8 mouse cellular contexts compared by ENCODE assay signal in genomic region chr7:45181540-45181939, GRCm38 (mm10). TPM values are rescaled to one million over a fixed set of nuclear protein-coding genes. Genes with fewer than 3 reads are reported as not detected.
A peak's percentile ranks its signal among the peaks of the same experiment; 100 is the strongest.
DNase-seq lines count a peak whose midpoint lies in the region; ATAC-seq and TF ChIP-seq lines count a peak whose summit lies in the region.

No protein-coding gene starts in this region.

- H3K27me3 ChIP-seq in hindbrain, embryonic 12.5 days = peaks cover 98% of the 10 kb centered on the region
- peaks cover 84% of the 10 kb centered on the region for H3K27me3 ChIP-seq in midbrain, embryonic 11.5 days (ENCODE audit: control insufficient read depth, insufficient read depth, low read length)

- no peaks in the 10 kb centered on the region for H3K9me3 ChIP-seq in ES-E14 (ENCODE audit: control insufficient read depth, insufficient read depth, low read depth, low read length)
- H3K9me3 ChIP-seq in hindbrain, embryonic 12.5 days (replicated peaks) = no peaks in the 10 kb centered on the region
- H3K9me3 ChIP-seq in midbrain, embryonic 11.5 days (ENCODE audit: control insufficient read depth, low read length) = no peaks in the 10 kb centered on the region

- peak overlapping the region; percentile 51 for H3K4me2 ChIP-seq in hindbrain, embryonic 12.5 days (replicated peaks)
- H3K4me2 ChIP-seq in midbrain, embryonic 11.5 days = 0 out of 2 replicates have a peak overlapping the region, but pooled peaks have one; percentile 23

- H3K9ac ChIP-seq in ES-E14 (ENCODE audit: insufficient read depth, low read depth, low read length, poor library complexity, severe bottlenecking) = peak overlapping the region; percentile 54; the same call in 1 of the 2 replicates
- peak overlapping the region; percentile 35; the same call in 1 of the 2 replicates for H3K9ac ChIP-seq in hindbrain, embryonic 12.5 days
- no peak overlapping the region for H3K9ac ChIP-seq in midbrain, embryonic 11.5 days (ENCODE audit: low read length)

- in situ Hi-C loops in ES-E14 (cut with MboI; ENCODE audit: low sequenced_read_pairs in 2 of 2, unreplicated experiment in 2 of 2) = no loop called here

- WGBS in hindbrain, embryonic 12.5 days = 7% methylated on average over 32 of the region's 35 CpGs
- WGBS in midbrain, embryonic 11.5 days = 5% methylated on average over 33 of the region's 35 CpGs

- H3K4me3 ChIP-seq in ES-E14 (ENCODE audit: insufficient read depth in 1 of 2, low read depth in 1 of 2, low read length in 2 of 2, poor library complexity in 1 of 2, severe bottlenecking in 1 of 2) = peak overlapping the region; percentile 64 to 76
- peak overlapping the region; percentile 24 for H3K4me3 ChIP-seq in hindbrain, embryonic 12.5 days
- peak overlapping the region; percentile 5; the same call in 1 of the 2 replicates for H3K4me3 ChIP-seq in midbrain, embryonic 11.5 days (ENCODE audit: low read depth, low read length)

- peak; percentile 68 for DNase-seq in cerebellum, adult 9-11 months
- no peak for DNase-seq in cerebellum, postnatal 4 days (ENCODE audit: low spot score in 2 of 2)
- DNase-seq in ES-E14 (ENCODE audit: low read depth, low spot score) = no peak
- DNase-seq in midbrain, embryonic 11.5 days (ENCODE audit: low spot score, missing footprints) = no peak
- no peak for DNase-seq in gastrocnemius, adult 8-10 months (ENCODE audit: low spot score in 2 of 2)
- no peak for DNase-seq in urinary bladder, postnatal 4 days (ENCODE audit: low spot score in 2 of 2)
- DNase-seq in cerebellum, postnatal 36 days = no peak

- ATAC-seq in hindbrain, embryonic 12.5 days (ENCODE audit: low FRiP score) = no peak
- ATAC-seq in midbrain, embryonic 11.5 days (ENCODE audit: low FRiP score) = 0 out of 2 replicates have a peak, but pooled peaks have one; percentile 4

- H3K4me1 ChIP-seq in ES-E14 (ENCODE audit: control insufficient read depth in 2 of 2, insufficient read depth in 2 of 2, low read length in 2 of 2, poor library complexity in 1 of 2) = peaks cover 0 to 15% of the 10 kb centered on the region in 2 experiments; a peak in 2 of 4 replicates
- peaks cover 22% of the 10 kb centered on the region for H3K4me1 ChIP-seq in hindbrain, embryonic 12.5 days
- H3K4me1 ChIP-seq in midbrain, embryonic 11.5 days (ENCODE audit: control insufficient read depth, insufficient read depth, low read length) = peaks cover 5% of the 10 kb centered on the region

- no peak overlapping the region for H3K27ac ChIP-seq in ES-E14 (ENCODE audit: insufficient read depth, low read depth, low read length, poor library complexity, severe bottlenecking)
- no peak overlapping the region for H3K27ac ChIP-seq in hindbrain, embryonic 12.5 days
- no peak overlapping the region for H3K27ac ChIP-seq in midbrain, embryonic 11.5 days (ENCODE audit: low read depth, low read length)

- no peaks in the 10 kb centered on the region for H3K36me3 ChIP-seq in ES-E14 (ENCODE audit: control insufficient read depth, insufficient read depth, low read length, poor library complexity, severe bottlenecking)
- no peaks in the 10 kb centered on the region for H3K36me3 ChIP-seq in hindbrain, embryonic 12.5 days
- H3K36me3 ChIP-seq in midbrain, embryonic 11.5 days (ENCODE audit: control insufficient read depth, insufficient read depth, low read length) = no peaks in the 10 kb centered on the region

TF ChIP-seq in ES-E14, 5 proteins besides CTCF, POLR2A, EP300 and RAD21:
- no peak for TF ChIP-seq ZC3H11A (IDR thresholded peaks at IDR 0.05; ENCODE audit: borderline replicate concordance, low read depth, low read length)
- TF ChIP-seq ZNF384 (IDR thresholded peaks at IDR 0.05; ENCODE audit: low read depth, low read length) = no peak
- no peak for TF ChIP-seq CHD2 (IDR thresholded peaks at IDR 0.05; ENCODE audit: low read depth, low read length)
- no peak for TF ChIP-seq MAFK (IDR thresholded peaks at IDR 0.05; ENCODE audit: insufficient read depth, low read depth, low read length)
- no peak for TF ChIP-seq HCFC1 (IDR thresholded peaks at IDR 0.05; ENCODE audit: borderline replicate concordance, insufficient read depth, low read length)
TF ChIP-seq in ES-E14: peak in this region for 0.

RNA-seq across cellular contexts. Expression of gene Pth2, which starts 0.7 kb away (rescaled TPM):
- total RNA-seq in ES-E14 (2012; rRNA removed) = 0.54 TPM in 1 of 2 replicates, not detected in the other
- not detected in 2 replicates for polyA plus RNA-seq in hindbrain, embryonic 12.5 days (2016; fragmentation: Nextera tagmentation; extraction: Ambion mirVana)
- 0.53 and 0.63 TPM in 2 replicates for polyA plus RNA-seq in midbrain, embryonic 11.5 days (2014; fragmentation: Nextera tagmentation; extraction: Ambion mirVana)
- total RNA-seq in gastrocnemius, adult 8-10 months (2022) = not detected

RNA-seq across cellular contexts. Expression of gene Gfy, which starts 2.2 kb away (rescaled TPM):
- total RNA-seq in ES-E14 (2012; rRNA removed) = 0.11 TPM in 1 of 2 replicates, not detected in the other
- not detected in 2 replicates for polyA plus RNA-seq in hindbrain, embryonic 12.5 days (2016; fragmentation: Nextera tagmentation; extraction: Ambion mirVana)
- polyA plus RNA-seq in midbrain, embryonic 11.5 days (2014; fragmentation: Nextera tagmentation; extraction: Ambion mirVana) = not detected in 2 replicates
- total RNA-seq in gastrocnemius, adult 8-10 months (2022) = not detected

RNA-seq across cellular contexts. Expression of gene Slc17a7, which starts 17.8 kb away (rescaled TPM):
- 3.4 and 4.4 TPM in 2 replicates for total RNA-seq in ES-E14 (2012; rRNA removed)
- polyA plus RNA-seq in hindbrain, embryonic 12.5 days (2016; fragmentation: Nextera tagmentation; extraction: Ambion mirVana) = 1.1 and 1.2 TPM in 2 replicates
- 0.40 and 0.51 TPM in 2 replicates for polyA plus RNA-seq in midbrain, embryonic 11.5 days (2014; fragmentation: Nextera tagmentation; extraction: Ambion mirVana)
- under 1 TPM; 0.21 to 0.39 (median 0.31) TPM for total RNA-seq in gastrocnemius, adult 8-10 months (2022)

RNA-seq across cellular contexts. Expression of gene Ccdc155, which starts 23.2 kb away (rescaled TPM):
- 2.4 and 2.7 TPM in 2 replicates for total RNA-seq in ES-E14 (2012; rRNA removed)
- polyA plus RNA-seq in hindbrain, embryonic 12.5 days (2016; fragmentation: Nextera tagmentation; extraction: Ambion mirVana) = 0.46 and 0.48 TPM in 2 replicates
- 0.52 and 0.86 TPM in 2 replicates for polyA plus RNA-seq in midbrain, embryonic 11.5 days (2014; fragmentation: Nextera tagmentation; extraction: Ambion mirVana)
- total RNA-seq in gastrocnemius, adult 8-10 months (2022) = under 1 TPM in 1 of 4 experiments, not detected in 3; 0.25 TPM

RNA-seq across cellular contexts. Expression of gene Aldh16a1, which starts 27.2 kb away (rescaled TPM):
- 108 and 115 TPM in 2 replicates for total RNA-seq in ES-E14 (2012; rRNA removed)
- polyA plus RNA-seq in hindbrain, embryonic 12.5 days (2016; fragmentation: Nextera tagmentation; extraction: Ambion mirVana) = 33.4 and 39.8 TPM in 2 replicates
- 22.0 and 25.7 TPM in 2 replicates for polyA plus RNA-seq in midbrain, embryonic 11.5 days (2014; fragmentation: Nextera tagmentation; extraction: Ambion mirVana)
- 10 to 100 TPM; 10.4 to 16.9 (median 13.7) TPM for total RNA-seq in gastrocnemius, adult 8-10 months (2022)

Comparison
In these comparisons a context has a peak if more than half of its experiments do, and no peak if none do; other contexts are left out.
1. H3K4me3 ChIP-seq: peak in every context shown above with its lines; median percentile 70 in ES-E14; 24 in hindbrain, embryonic 12.5 days; 5 in midbrain, embryonic 11.5 days.